Mouse (Mus musculus): ENCODE measurements around the gene Ssc4d.

DNA sequence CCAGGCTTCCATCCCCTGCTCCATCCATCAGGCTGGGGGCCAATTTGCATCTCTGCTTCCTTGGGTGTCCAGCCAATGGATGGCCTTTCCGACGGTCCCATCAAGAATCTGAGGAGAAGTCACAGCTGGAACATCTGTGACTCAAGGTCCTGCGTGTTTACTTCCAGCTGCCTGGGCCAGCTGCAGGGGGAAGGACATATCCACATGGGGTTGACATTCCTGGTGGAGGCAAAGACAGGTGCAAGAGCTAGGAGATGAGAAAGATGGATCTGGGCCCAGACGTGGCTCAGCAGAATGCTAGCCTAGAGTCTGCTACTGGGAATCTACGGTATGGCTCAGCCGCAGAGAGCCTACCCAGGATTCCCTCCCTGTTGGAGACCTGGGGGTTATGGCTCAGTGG lies 4.1 kb downstream of the Ssc4d start:
- TF ChIP-seq GATA1 (IDR thresholded peaks at IDR 0.05; ENCODE audit: low read length) (no peak), TAL1 (IDR thresholded peaks at IDR 0.05; ENCODE audit: low read length) (no peak)
